Mouse (Mus musculus) olfactory bulb, adult 2 months (tissue): ENCODE data around the gene Cilp. TPM values are rescaled to one million over a fixed set of nuclear protein-coding genes. Genes with fewer than 3 reads are reported as not detected.
"Not testable (repeated sequence)": the region's sequence is repeated elsewhere in the genome, so short reads cannot be mapped to it uniquely, and the experiment has no call there.

ENCODE experiments used
- H3K27ac ChIP-seq: fragments of 200-500 bp; 2 replicates; pipeline ENCODE4 v1.5.1; 2012; ENCODE audit warnings: low read depth, low read length; ENCODE audit not compliant: insufficient read depth
- H3K4me1 ChIP-seq: fragments of 200-500 bp; 2 replicates; pipeline ENCODE4 v1.6.1; 2012; ENCODE audit warnings: low read length; ENCODE audit not compliant: control insufficient read depth, insufficient read depth
- H3K4me3 ChIP-seq: fragments of 200-500 bp; 2 replicates; pipeline ENCODE4 v1.5.1; 2012; ENCODE audit warnings: mild to moderate bottlenecking, low read depth, low read length, moderate library complexity; ENCODE audit not compliant: insufficient read depth
- CTCF ChIP-seq: fragments of 200-500 bp; IDR thresholded peaks from 2 replicates; pipeline ENCODE4 v1.5.1; 2012; ENCODE audit warnings: low read depth, mild to moderate bottlenecking, low read length, moderate library complexity; ENCODE audit not compliant: insufficient read depth
- POLR2A ChIP-seq: fragments of 200-500 bp; IDR thresholded peaks from 2 replicates; pipeline ENCODE4 v1.6.1; 2012; ENCODE audit warnings: mild to moderate bottlenecking, low read depth, low read length, moderate library complexity; ENCODE audit not compliant: insufficient read depth
- WGBS: fragments of 180-500 bp; shearing (Covaris S2); methylation state at CpG from one replicate; pipeline ENCODE4 v1.1.7; 2018; 5-methylcytosine and 5-hydroxymethylcytosine counted together
- polyA plus RNA-seq: library from polyadenylated mRNA; stranded (reverse); fragments of >200 nt; gene quantifications from 2 replicates; pipeline ENCODE4 v1.2.4, GENCODE M21; 2012; ENCODE audit warnings: low replicate concordance; ENCODE audit not compliant: missing spikeins, insufficient read depth, insufficient read length

Cilp gene
- not detected in 2 replicates for polyA plus RNA-seq

DNA sequence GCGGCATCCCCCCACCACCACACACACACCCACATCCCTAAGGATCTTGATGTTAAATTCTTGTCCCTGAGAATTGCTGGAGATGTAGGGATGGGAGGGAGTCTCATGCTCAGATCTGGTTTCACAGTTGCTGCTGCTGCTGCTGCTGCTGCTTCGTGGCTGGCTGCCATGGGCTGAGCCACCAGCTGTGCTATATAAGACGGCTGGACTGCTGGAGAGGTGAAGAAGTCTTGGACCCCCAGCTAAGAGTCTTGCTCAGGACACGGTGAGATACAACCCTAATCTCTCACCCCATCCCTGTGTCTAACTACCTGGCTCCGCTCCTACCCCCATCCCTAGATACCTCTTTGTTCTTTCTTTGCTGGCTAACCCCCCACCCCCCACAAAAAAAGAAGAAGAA is at the start of gene Cilp:
Cilp (plus strand) TSS at position 222 of the 400 bp plus-strand sequence.
- H3K4me3 ChIP-seq = no peak within 1 kb of the TSS
- H3K4me1 ChIP-seq = peaks cover 12% of the 10 kb centered on the region
- no peak within 1 kb of the TSS for H3K27ac ChIP-seq
- 57% methylated on average over 5 of the region's 5 CpGs for WGBS
- TF ChIP-seq POLR2A (no peak), CTCF (no peak)

DNA sequence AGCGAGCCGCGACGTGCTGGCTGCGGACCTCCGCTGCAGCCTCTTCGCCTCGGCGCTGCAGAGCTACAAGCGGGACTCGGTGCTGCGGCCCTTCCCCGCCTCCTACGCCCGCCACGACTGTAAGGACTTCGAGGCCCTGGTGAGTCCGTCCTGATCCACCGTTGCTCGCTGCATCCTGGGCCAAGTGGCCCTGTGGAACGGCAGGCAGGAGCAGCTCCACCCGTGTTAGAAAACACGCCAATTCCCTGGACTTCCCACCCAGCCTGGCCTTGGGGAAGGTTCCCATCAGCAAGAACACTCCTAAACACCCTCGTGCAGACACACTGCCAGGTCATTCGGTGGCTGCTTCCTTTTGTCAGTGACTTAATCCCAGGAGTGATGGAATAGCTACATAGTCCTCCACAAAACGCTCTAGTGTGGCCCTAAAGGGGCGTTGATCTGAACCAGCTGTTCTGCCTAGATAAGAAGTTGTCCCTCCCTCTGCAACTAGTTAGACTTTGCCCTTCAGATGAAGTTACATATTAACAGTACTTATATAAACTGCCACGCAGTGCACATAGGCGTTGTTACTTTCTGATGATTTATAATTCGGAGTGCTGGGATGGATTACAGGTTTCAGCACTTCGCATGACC is 49.4 kb upstream of the Cilp start:
- 10% methylated on average over 31 of the region's 31 CpGs for WGBS
- peak overlapping the region; percentile 65 for H3K27ac ChIP-seq
- H3K4me3 ChIP-seq = peak overlapping the region; percentile 74
- H3K4me1 ChIP-seq = peaks cover 11% of the 10 kb centered on the region
- TF ChIP-seq CTCF = no peak

DNA sequence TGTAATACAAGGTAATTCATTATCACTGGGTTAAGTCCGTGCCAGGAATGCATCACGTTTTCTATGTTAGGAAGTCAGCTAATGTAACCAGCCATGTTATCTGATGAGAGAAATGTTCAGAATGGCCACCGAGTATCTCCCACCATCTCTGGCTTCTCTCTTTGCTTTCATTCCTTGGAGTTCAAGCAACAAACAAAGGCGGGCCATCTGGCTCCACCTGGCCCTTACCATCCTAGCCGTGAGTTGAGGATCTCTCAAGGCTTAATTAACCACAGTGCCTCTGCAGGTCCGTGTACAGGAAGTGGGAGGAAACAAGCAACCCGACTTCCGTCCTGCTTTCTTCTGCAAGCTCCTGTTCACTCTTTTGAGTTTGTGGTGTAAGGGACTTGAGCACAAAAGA is 48.0 kb upstream of the Cilp start:
- TF ChIP-seq POLR2A (no peak), CTCF (no peak)
- WGBS = 81% methylated on average over 8 of the region's 8 CpGs
- H3K27ac ChIP-seq = no peak overlapping the region
- H3K4me1 ChIP-seq = peaks cover 11% of the 10 kb centered on the region
- no peak overlapping the region for H3K4me3 ChIP-seq

DNA sequence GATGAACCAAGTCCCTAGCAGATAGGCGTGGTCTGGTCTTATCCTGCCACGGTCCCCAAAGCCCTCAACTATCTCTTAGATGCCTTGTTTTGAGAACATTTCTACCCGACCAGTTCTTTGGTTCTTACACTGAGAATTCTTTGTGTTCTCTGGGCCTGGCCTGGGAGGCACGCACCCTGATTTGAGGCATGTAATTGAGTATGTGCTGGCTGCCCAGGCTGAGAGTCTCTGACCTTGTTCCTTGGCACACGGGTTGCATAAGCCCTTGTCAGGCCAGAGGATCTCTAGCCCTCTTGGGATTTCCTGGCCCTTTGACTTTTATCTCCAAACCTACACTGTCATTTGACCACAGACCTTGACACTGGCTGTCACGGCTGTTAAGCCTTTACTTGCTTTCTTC is 47.3 kb upstream of the Cilp start:
- Histone ChIP-seq H3K4me1 (peaks cover 13% of the 10 kb centered on the region), H3K4me3 (no peak overlapping the region), H3K27ac (no peak overlapping the region)
- WGBS = 79% methylated on average over 6 of the region's 6 CpGs
- TF ChIP-seq CTCF (no peak), POLR2A (no peak)

DNA sequence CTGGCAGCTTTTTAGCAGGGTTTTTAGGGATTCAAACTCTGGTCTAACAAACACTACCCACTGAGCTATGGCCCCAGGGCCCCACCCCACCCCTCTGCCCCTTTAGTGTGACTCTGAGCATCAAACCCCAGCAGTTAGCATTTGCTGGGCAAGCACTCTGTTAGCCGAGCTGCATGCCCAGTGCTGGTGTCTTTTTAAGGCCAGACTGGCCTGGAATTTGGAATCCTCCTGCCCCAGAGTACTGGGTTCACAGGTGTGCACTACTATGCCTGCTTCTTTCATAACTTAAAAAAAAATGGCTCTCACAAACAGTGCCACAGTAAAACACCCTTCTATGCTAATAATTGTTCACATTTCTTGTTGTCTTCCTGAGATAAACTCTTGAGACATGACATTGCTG is 46.1 kb upstream of the Cilp start:
- peaks cover 13% of the 10 kb centered on the region for H3K4me1 ChIP-seq
- 79% methylated on average over 1 of the region's 1 CpGs for WGBS
- TF ChIP-seq CTCF (no peak), POLR2A (no peak)
- no peak overlapping the region for H3K27ac ChIP-seq
- H3K4me3 ChIP-seq = no peak overlapping the region

DNA sequence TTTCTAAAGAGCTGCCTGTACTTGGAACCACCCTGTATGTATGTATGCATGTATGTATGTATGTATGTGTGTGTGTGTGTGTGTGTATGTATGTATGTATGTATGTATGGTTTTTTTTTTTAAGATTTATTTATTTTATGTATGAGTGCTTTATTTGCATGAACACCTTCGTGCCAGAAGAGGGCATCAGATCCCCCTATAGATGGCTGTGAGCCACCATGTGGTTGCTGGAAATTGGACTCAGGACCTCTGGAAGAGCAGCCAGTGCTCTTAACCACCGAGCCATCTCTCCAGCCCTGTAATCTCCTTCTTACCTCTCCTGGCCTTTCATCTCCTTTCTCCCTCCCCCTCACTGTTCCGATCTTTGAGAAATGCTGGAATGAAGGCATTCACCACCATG is 44.6 kb upstream of the Cilp start:
- 49% methylated on average over 3 of the region's 3 CpGs for WGBS
- not testable (repeated sequence) for H3K27ac ChIP-seq, H3K4me3 ChIP-seq
- H3K4me1 ChIP-seq = peaks cover 11% of the 10 kb centered on the region

DNA sequence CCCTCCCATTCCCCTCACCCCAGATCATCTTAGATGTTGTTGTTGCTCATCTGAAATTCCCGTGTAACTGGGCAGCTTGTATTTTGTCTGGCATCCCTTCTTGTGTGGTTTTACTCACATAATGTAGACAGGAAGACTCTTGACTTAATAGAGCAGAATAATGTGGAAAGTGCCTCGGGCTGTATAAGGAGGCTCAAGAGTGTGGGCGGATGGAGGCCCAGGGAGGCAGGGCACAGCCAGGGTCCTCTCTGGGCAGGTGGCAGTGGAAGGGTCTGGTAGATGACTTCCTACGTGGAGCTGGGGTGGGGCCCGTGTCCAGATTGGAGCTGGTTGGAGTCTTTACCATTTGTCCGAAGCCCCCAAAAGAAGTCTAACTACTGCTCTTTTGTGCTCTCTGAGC is 41.1 kb upstream of the Cilp start:
- Histone ChIP-seq H3K4me1 (peaks cover 2% of the 10 kb centered on the region; the same call in 1 of the 2 replicates), H3K27ac (no peak overlapping the region), H3K4me3 (no peak overlapping the region)
- no peak for TF ChIP-seq POLR2A
- no peak for TF ChIP-seq CTCF
- 75% methylated on average over 6 of the region's 6 CpGs for WGBS

DNA sequence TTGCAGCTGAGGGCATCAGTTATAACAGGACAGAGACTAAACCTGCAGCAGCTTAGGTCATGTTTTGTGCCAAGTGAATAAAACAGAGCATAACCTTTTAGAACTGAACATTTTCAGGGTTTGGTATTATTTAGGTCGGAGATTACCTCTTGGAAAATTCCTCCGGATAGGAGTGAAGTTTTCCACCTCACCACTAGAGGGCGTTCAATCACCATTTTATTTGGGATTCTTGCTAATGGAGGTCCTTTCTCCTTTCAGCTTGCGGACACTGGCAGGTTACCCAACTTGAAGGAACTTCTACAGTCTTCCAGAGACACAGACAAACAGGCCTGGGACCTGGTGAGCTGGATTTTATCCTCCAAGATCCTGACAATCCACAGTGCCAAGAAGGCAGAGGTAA is 39.2 kb upstream of the Cilp start:
- H3K4me1 ChIP-seq = peaks cover 2% of the 10 kb centered on the region; the same call in 1 of the 2 replicates
- H3K4me3 ChIP-seq = no peak overlapping the region
- peak; percentile 12; the same call in 1 of the 2 replicates for TF ChIP-seq CTCF
- TF ChIP-seq POLR2A = no peak
- no peak overlapping the region for H3K27ac ChIP-seq
- WGBS = 34% methylated on average over 4 of the region's 4 CpGs

DNA sequence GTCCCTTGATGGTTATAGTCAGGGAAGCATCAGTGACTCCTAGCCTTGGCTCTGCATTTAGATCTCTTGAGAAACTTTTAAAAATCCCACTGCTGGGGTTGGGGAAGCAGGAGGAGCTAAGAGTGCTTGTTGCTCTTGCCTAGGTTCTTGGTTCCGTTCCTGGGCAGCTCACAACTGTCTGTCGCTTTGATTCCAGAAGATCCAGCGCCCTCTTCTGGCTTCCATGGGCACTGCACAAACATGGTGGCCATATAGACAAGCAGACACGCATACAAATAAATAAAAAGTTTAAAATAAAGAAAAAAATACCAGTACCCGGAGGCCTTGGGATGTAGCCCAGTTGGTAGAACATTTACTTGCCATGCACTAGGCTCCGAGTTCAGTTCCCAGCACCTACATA is 34.7 kb upstream of the Cilp start:
- H3K4me3 ChIP-seq = no peak overlapping the region
- TF ChIP-seq POLR2A (no peak), CTCF (no peak)
- H3K4me1 ChIP-seq = peaks cover 8% of the 10 kb centered on the region; the same call in 1 of the 2 replicates
- 80% methylated on average over 6 of the region's 6 CpGs for WGBS
- no peak overlapping the region for H3K27ac ChIP-seq

DNA sequence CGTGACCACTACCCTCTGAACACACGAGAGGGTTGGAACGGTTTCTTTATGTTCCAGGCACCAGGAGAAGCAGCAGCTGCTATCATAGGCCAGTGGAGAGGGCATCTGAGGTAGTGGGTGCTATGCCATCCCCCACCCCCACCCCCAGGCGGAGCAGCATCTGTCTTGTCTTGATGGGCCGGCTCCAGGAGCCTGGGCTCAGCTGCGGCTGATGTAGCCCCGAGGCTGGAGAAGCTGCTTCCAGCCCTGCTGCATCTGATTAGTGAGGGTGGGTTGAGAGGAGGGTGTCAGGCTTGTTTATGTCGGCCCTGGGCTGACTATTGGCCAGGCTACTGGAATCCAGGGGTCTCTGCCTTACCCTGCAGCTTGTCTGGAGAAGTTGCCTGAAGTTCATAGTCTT is 33.7 kb upstream of the Cilp start:
- Histone ChIP-seq H3K4me1 (peaks cover 8% of the 10 kb centered on the region; the same call in 1 of the 2 replicates), H3K4me3 (no peak overlapping the region), H3K27ac (no peak overlapping the region)
- 52% methylated on average over 8 of the region's 8 CpGs for WGBS
- no peak for TF ChIP-seq CTCF
- TF ChIP-seq POLR2A = no peak
